Mouse (Mus musculus): ENCODE results near the gene Scnn1b. TPM values are rescaled to one million over a fixed set of nuclear protein-coding genes. Genes with fewer than 3 reads are reported as not detected.

Scnn1b gene
- polyA plus RNA-seq, 1 experiment from 2014 or later: 74.1 TPM

DNA sequence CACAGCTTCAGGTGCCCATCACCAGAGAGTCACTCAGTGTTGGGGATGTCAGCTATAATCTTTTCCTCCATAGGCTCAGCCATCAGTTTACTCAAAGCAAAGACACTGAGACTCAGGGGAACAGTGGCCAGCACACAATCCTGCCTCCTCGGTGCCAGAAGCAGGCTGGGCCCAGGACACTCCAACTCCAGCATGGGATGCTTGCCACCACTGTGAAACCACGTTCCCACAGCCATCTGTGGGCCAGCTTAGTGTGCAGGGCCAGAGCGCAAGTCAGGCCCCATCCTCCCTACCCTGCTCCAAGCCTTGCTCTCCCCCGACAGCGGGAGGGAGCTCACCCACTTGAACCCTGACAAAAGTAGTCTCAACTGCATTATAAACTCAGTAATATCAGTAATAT, 81.4 kb downstream of the Scnn1b start:
- no peak overlapping the region for H3K27ac ChIP-seq
- H3K27me3 ChIP-seq (ENCODE audit: insufficient read depth, low read length): no peaks in the 10 kb centered on the region
- no peak overlapping the region for H3K4me2 ChIP-seq (ENCODE audit: low read length)
- WGBS: 82% methylated on average over 5 of the region's 5 CpGs
- no peak overlapping the region for H3K9ac ChIP-seq (ENCODE audit: low read depth, low read length)
- H3K4me1 ChIP-seq (replicated peaks; ENCODE audit: insufficient read depth, low read length): no peaks in the 10 kb centered on the region
- H3K36me3 ChIP-seq (ENCODE audit: insufficient read depth, low read length): peaks cover 18% of the 10 kb centered on the region
- H3K9me3 ChIP-seq (replicated peaks; ENCODE audit: low read length): no peaks in the 10 kb centered on the region
- no peak overlapping the region for H3K4me3 ChIP-seq (replicated peaks; ENCODE audit: low read depth, low read length)
- ATAC-seq (replicated peaks; ENCODE audit: low FRiP score, low read depth): no peak
- DNase-seq (ENCODE audit: low spot score): no peak
- TF ChIP-seq CTCF (IDR thresholded peaks at IDR 0.05; ENCODE audit: low read depth): no peak

DNA sequence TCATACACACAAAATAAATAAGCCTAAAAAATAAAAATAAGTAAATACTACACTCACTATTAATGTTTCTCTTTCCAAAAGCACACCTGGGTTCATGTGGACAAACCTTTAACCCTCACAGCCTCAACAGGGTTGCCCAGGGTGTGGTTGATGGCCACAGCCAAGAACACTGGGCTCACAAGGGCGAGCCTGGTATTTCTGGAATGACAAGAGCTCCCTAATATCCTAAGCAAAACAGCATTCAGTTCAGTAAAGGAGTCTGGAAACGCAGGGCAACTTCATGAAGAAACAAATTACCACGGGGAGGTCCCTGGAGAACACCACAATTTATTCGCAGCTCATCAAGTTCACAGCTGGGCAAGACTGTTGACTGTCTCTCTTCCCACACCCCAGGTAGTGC, 82.7 kb downstream of the Scnn1b start:
- H3K27ac ChIP-seq: no peak overlapping the region
- no peaks in the 10 kb centered on the region for H3K27me3 ChIP-seq (ENCODE audit: insufficient read depth, low read length)
- TF ChIP-seq CTCF (IDR thresholded peaks at IDR 0.05; ENCODE audit: low read depth): no peak
- H3K9me3 ChIP-seq (replicated peaks; ENCODE audit: low read length): no peaks in the 10 kb centered on the region
- peaks cover 18% of the 10 kb centered on the region for H3K36me3 ChIP-seq (ENCODE audit: insufficient read depth, low read length)
- H3K4me2 ChIP-seq (ENCODE audit: low read length): no peak overlapping the region
- H3K4me3 ChIP-seq (replicated peaks; ENCODE audit: low read depth, low read length): no peak overlapping the region
- no peaks in the 10 kb centered on the region for H3K4me1 ChIP-seq (replicated peaks; ENCODE audit: insufficient read depth, low read length)
- DNase-seq (ENCODE audit: low spot score) (no peak), ATAC-seq (replicated peaks; ENCODE audit: low FRiP score, low read depth) (no peak)
- 60% methylated on average over 4 of the region's 4 CpGs for WGBS
- no peak overlapping the region for H3K9ac ChIP-seq (ENCODE audit: low read depth, low read length)

DNA sequence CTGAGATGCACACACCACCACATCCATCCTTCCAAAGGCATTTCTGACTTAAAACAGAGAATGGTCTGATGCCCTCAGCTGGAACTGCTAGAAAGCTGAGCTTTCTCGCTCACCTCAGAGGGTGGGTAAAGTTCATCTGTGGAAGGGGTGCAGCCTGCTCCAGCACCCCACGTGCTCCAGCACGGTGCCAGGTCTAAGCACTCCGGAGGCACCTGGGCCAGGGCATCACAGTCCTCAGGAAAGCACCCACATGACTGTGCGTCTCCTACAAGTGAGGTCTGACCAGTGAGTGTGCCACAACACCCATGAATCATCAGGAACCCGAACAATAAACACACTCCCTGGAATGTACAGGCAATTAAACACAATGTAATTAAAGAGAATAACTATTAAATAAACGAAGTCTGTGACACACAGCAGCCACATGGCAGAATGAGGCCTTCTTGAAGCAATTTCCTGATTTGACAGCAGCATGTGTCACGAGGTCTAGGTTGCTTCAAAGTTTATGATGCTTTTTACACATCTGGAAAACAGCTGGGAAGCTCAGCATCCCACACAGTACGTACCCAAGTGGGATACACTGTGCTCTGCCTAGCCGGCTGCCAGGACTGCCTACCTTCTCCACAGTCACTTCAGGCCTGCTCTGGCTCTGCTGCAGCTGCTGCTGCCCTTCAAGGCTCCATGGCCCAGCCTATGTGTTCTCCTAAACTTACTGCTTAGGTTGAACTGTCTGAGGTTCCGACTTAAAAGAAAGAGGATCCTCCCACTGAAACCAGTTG, 90.2 kb downstream of the Scnn1b start:
- 47% methylated on average over 11 of the region's 11 CpGs for WGBS
- no peak for TF ChIP-seq CTCF (IDR thresholded peaks at IDR 0.05; ENCODE audit: low read depth)
- Histone ChIP-seq H3K27me3 (ENCODE audit: insufficient read depth, low read length) (no peaks in the 10 kb centered on the region), H3K9ac (ENCODE audit: low read depth, low read length) (no peak overlapping the region), H3K36me3 (ENCODE audit: insufficient read depth, low read length) (peaks cover 13% of the 10 kb centered on the region; the same call in 1 of the 2 replicates), H3K27ac (no peak overlapping the region; the same call in 1 of the 2 replicates), H3K9me3 (replicated peaks; ENCODE audit: low read length) (no peaks in the 10 kb centered on the region), H3K4me1 (replicated peaks; ENCODE audit: insufficient read depth, low read length) (no peaks in the 10 kb centered on the region), H3K4me3 (replicated peaks; ENCODE audit: low read depth, low read length) (no peak overlapping the region), H3K4me2 (ENCODE audit: low read length) (no peak overlapping the region)
- DNase-seq (ENCODE audit: low spot score): no peak
- no peak; the same call in 1 of the 2 replicates for ATAC-seq (replicated peaks; ENCODE audit: low FRiP score, low read depth)

DNA sequence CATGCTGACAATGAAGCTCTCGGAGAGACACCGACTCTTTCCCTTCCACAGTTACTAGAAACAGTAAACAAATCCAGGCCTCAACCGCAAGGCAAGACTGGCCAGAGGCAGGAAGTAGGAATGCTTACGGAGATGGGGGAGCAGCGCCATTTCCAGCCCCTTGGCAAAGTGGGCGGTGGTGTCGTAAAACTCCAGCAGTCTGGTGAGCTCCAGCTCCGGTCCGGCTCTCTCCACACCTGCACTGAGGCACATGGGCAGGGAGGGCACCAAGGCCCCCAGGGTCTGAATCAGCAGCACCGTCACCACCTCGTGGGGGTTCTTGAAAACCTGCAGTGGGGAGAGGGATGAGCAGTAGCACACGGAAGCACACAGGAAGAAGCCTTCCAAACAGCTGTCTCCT, 91.0 kb downstream of the Scnn1b start:
- Histone ChIP-seq H3K4me1 (replicated peaks; ENCODE audit: insufficient read depth, low read length) (no peaks in the 10 kb centered on the region), H3K9me3 (replicated peaks; ENCODE audit: low read length) (no peaks in the 10 kb centered on the region), H3K4me2 (ENCODE audit: low read length) (no peak overlapping the region), H3K4me3 (replicated peaks; ENCODE audit: low read depth, low read length) (no peak overlapping the region), H3K27ac (no peak overlapping the region), H3K36me3 (ENCODE audit: insufficient read depth, low read length) (peaks cover 7% of the 10 kb centered on the region; the same call in 1 of the 2 replicates), H3K9ac (ENCODE audit: low read depth, low read length) (no peak overlapping the region), H3K27me3 (ENCODE audit: insufficient read depth, low read length) (no peaks in the 10 kb centered on the region)
- 53% methylated on average over 12 of the region's 12 CpGs for WGBS
- ATAC-seq (replicated peaks; ENCODE audit: low FRiP score, low read depth) (0 out of 2 replicates have a peak, but pooled peaks have one; percentile 25), DNase-seq (ENCODE audit: low spot score) (no peak)
- no peak for TF ChIP-seq CTCF (IDR thresholded peaks at IDR 0.05; ENCODE audit: low read depth)

DNA sequence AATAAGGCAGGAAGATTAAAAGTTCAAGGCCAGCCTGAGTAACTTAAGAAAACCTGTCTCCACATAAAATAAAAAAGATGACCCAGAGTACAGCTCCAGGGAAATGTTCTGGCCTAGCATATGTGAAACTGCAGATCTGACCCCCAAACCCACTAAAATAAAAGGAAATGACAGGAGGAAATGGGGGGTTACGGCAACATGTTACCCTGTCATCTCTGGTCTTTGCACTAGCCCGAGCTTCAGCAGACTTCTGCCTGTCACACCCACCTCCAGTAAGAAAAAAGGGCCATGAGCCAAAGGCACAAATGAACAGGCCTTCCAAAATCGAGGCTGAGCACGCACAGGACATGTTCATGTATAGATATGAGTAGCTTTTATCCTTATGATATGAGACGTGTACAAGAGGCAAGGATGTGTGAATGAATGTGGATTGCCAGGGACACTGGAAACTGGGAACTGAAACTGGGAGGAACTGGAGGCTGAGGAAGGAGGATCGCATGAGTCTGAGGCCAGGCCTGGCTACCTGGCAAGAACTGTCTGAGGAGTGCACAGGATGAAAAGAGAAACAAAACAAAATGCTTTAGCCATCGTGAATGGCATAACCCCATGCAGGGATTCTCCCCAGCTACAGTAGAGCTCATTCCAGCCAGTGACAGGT, 97.2 kb downstream of the Scnn1b start:
- 74% methylated on average over 7 of the region's 7 CpGs for WGBS
- ATAC-seq (replicated peaks; ENCODE audit: low FRiP score, low read depth): no peak
- TF ChIP-seq CTCF (IDR thresholded peaks at IDR 0.05; ENCODE audit: low read depth): no peak

DNA sequence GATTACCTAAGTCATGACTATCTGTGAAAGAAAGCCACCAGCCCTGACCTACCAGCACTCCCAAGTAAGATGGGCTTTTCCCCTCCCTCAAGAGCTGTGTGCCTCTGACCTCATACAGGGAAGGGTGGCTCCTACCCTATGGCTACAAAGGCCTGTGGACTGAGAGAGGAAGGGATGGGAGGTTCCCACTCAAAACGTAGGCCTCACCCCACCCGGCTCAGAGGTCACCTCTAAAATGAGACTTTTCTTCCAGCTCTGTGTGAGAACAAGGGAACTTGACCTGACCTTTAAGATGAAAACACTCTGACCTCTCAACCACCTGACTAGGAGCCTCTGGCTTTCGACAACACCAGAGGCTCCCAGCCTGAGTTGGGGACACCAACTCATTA, 97.7 kb downstream of the Scnn1b start:
- peaks cover 20% of the 10 kb centered on the region; the same call in 1 of the 2 replicates for H3K36me3 ChIP-seq (ENCODE audit: insufficient read depth, low read length)
- H3K27me3 ChIP-seq (ENCODE audit: insufficient read depth, low read length): no peaks in the 10 kb centered on the region
- no peak overlapping the region for H3K27ac ChIP-seq
- no peak overlapping the region for H3K4me3 ChIP-seq (replicated peaks; ENCODE audit: low read depth, low read length)
- WGBS: 65% methylated on average over 3 of the region's 3 CpGs
- no peaks in the 10 kb centered on the region for H3K4me1 ChIP-seq (replicated peaks; ENCODE audit: insufficient read depth, low read length)
- TF ChIP-seq CTCF (IDR thresholded peaks at IDR 0.05; ENCODE audit: low read depth): no peak
- no peak overlapping the region for H3K4me2 ChIP-seq (ENCODE audit: low read length)
- ATAC-seq (replicated peaks; ENCODE audit: low FRiP score, low read depth) (no peak), DNase-seq (ENCODE audit: low spot score) (no peak)
- no peaks in the 10 kb centered on the region for H3K9me3 ChIP-seq (replicated peaks; ENCODE audit: low read length)
- H3K9ac ChIP-seq (ENCODE audit: low read depth, low read length): no peak overlapping the region

More for the DNA sequence above, 97.2 kb downstream of the Scnn1b start:
- H3K36me3 ChIP-seq (ENCODE audit: insufficient read depth, low read length): peaks cover 20% of the 10 kb centered on the region; the same call in 1 of the 2 replicates
- DNase-seq (ENCODE audit: low spot score): no peak
- H3K9me3 ChIP-seq (replicated peaks; ENCODE audit: low read length): no peaks in the 10 kb centered on the region
- H3K4me1 ChIP-seq (replicated peaks; ENCODE audit: insufficient read depth, low read length): no peaks in the 10 kb centered on the region
- H3K4me2 ChIP-seq (ENCODE audit: low read length): no peak overlapping the region
- no peak overlapping the region for H3K27ac ChIP-seq
- H3K4me3 ChIP-seq (replicated peaks; ENCODE audit: low read depth, low read length): no peak overlapping the region
- no peaks in the 10 kb centered on the region for H3K27me3 ChIP-seq (ENCODE audit: insufficient read depth, low read length)
- H3K9ac ChIP-seq (ENCODE audit: low read depth, low read length): no peak overlapping the region
